Mouse (Mus musculus) stomach, embryonic 15.5 days (tissue): ENCODE data around the gene Pax5. TPM values are rescaled to one million over a fixed set of nuclear protein-coding genes. Genes with fewer than 3 reads are reported as not detected.

Source experiments
- ATAC-seq: fragments of 200-750 bp; cut with Nextera tagmentation; 2 replicates; pipeline ENCODE4 v1.8.0; 2017; ENCODE audit warnings: low read depth, moderate number of reproducible peaks, moderate TSS enrichment; ENCODE audit not compliant: insufficient read depth, low FRiP score
- H3K27ac ChIP-seq: fragments of 300-500 bp; sonication (generic); 2 replicates; pipeline ENCODE4 v1.5.1; 2015; ENCODE audit warnings: mild to moderate bottlenecking, inconsistent platforms
- H3K27me3 ChIP-seq: fragments of 300-500 bp; sonication (generic); replicated peaks from 2 replicates; pipeline ENCODE4 v1.6.1; 2015; ENCODE audit warnings: inconsistent platforms
- H3K36me3 ChIP-seq: fragments of 300-500 bp; sonication (generic); 2 replicates; pipeline ENCODE4 v1.6.1; 2015; ENCODE audit warnings: inconsistent platforms
- H3K4me1 ChIP-seq: fragments of 300-500 bp; sonication (generic); 2 replicates; pipeline ENCODE4 v1.6.1; 2015; ENCODE audit warnings: inconsistent platforms
- H3K4me2 ChIP-seq: fragments of 300-500 bp; sonication (generic); 2 replicates; pipeline ENCODE4 v1.6.1; 2015; ENCODE audit warnings: mild to moderate bottlenecking, inconsistent platforms
- H3K4me3 ChIP-seq: fragments of 300-500 bp; sonication (generic); replicated peaks from 2 replicates; pipeline ENCODE4 v1.5.1; 2015; ENCODE audit warnings: inconsistent platforms
- H3K9ac ChIP-seq: fragments of 300-500 bp; sonication (generic); 2 replicates; pipeline ENCODE4 v1.6.1; 2015; ENCODE audit warnings: inconsistent platforms
- H3K9me3 ChIP-seq: fragments of 300-500 bp; sonication (generic); 2 replicates; pipeline ENCODE4 v1.6.1; 2016; ENCODE audit warnings: inconsistent platforms
- WGBS: fragments of 180-500 bp; shearing (Covaris S2); methylation state at CpG from one replicate; pipeline ENCODE4 v1.1.7; 2015; 5-methylcytosine and 5-hydroxymethylcytosine counted together
- microRNA-seq: library from miRNA; unstranded; fragments of <30 nt; microRNA quantifications from one replicate; pipeline ENCODE4, GENCODE M21; 2016
- polyA plus RNA-seq: library from polyadenylated mRNA; unstranded; fragments of >200 nt; fragmentation: Nextera tagmentation; extraction: Ambion mirVana; gene quantifications from 2 replicates; pipeline ENCODE4 v1.2.1, GENCODE M21; 2015

The Pax5 gene
- polyA plus RNA-seq, 1 experiment from 2014 or later = 0.05 TPM

GRCm38 (mm10) chr4:44479755-44480154, 230.5 kb downstream of the Pax5 start:
- H3K9me3 ChIP-seq = no peaks in the 10 kb centered on the region
- H3K36me3 ChIP-seq = no peaks in the 10 kb centered on the region
- H3K4me3 ChIP-seq = no peak overlapping the region
- 89% methylated on average over 1 of the region's 1 CpGs for WGBS
- no peaks in the 10 kb centered on the region for H3K27me3 ChIP-seq
- no peaks in the 10 kb centered on the region for H3K4me1 ChIP-seq
- no peak overlapping the region for H3K4me2 ChIP-seq
- ATAC-seq = no peak
- H3K27ac ChIP-seq = no peak overlapping the region
- H3K9ac ChIP-seq = no peak overlapping the region

Small RNA genes lying within 50 kb of the gene (microRNA-seq; reads per million reads assigned to microRNA genes)
- not detected for gene Mir5120

Other genes with a start within 250 kb of the Pax5 start
- gene Zcchc7, start 45.4 kb upstream of the Pax5 start, polyA plus RNA-seq = 40.2 and 48.7 TPM in 2 replicates